Mouse (Mus musculus) ES-E14 (cell line): ENCODE measurements around the gene Ctrl. TPM values are rescaled to one million over a fixed set of nuclear protein-coding genes. Genes with fewer than 3 reads are reported as not detected.

Experiments used
- DNase-seq: peaks from one replicate; pipeline ENCODE4 v3.0.0-alpha.2; 2013; ENCODE audit warnings: low read depth, low spot score
- H3K27ac ChIP-seq: 2 replicates; pipeline ENCODE4 v1.5.1; 2012; ENCODE audit warnings: low read depth, mild to moderate bottlenecking, low read length, moderate library complexity, mixed read lengths; ENCODE audit not compliant: poor library complexity, insufficient read depth, severe bottlenecking
- H3K36me3 ChIP-seq: 2 replicates; pipeline ENCODE4 v1.6.1; 2012; ENCODE audit warnings: mild to moderate bottlenecking, low read length, moderate library complexity, mixed read lengths; ENCODE audit not compliant: control insufficient read depth, poor library complexity, insufficient read depth, severe bottlenecking
- H3K4me1 ChIP-seq, 2 experiments: fragments of 150-350 bp in 1 of 2; sonication (generic) in 1 of 2; 2 replicates each; pipeline ENCODE4 v1.6.1; 2012; ENCODE audit warnings: low read length in 2 of 2, mild to moderate bottlenecking in 1 of 2, mixed read lengths in 1 of 2; ENCODE audit not compliant: control insufficient read depth in 2 of 2, insufficient read depth in 2 of 2, poor library complexity in 1 of 2
- H3K4me3 ChIP-seq, 2 experiments: fragments of 150-350 bp in 1 of 2; sonication (generic) in 1 of 2; 2 replicates each; pipeline ENCODE4 v1.5.1; 2012; ENCODE audit warnings: low read length in 2 of 2, low read depth in 1 of 2, mild to moderate bottlenecking in 1 of 2, mixed read lengths in 1 of 2; ENCODE audit not compliant: insufficient read depth in 1 of 2, poor library complexity in 1 of 2, severe bottlenecking in 1 of 2
- H3K9ac ChIP-seq: 2 replicates; pipeline ENCODE4 v1.6.1; 2012; ENCODE audit warnings: low read depth, mild to moderate bottlenecking, low read length, mixed read lengths; ENCODE audit not compliant: poor library complexity, insufficient read depth, severe bottlenecking
- H3K9me3 ChIP-seq: fragments of 150-350 bp; sonication (generic); 2 replicates; pipeline ENCODE4 v1.6.1; 2012; ENCODE audit warnings: low read depth, mild to moderate bottlenecking, low read length; ENCODE audit not compliant: control insufficient read depth, insufficient read depth
- CHD2 ChIP-seq: IDR thresholded peaks from 2 replicates; pipeline ENCODE4 v1.6.1; 2014; ENCODE audit warnings: mild to moderate bottlenecking, low read depth, low read length, inconsistent platforms
- HCFC1 ChIP-seq: IDR thresholded peaks from 2 replicates; pipeline ENCODE4 v1.6.1; 2012; ENCODE audit warnings: low read length, inconsistent platforms, borderline replicate concordance; ENCODE audit not compliant: insufficient read depth
- MAFK ChIP-seq: IDR thresholded peaks from 2 replicates; pipeline ENCODE4 v1.6.1; 2014; ENCODE audit warnings: mild to moderate bottlenecking, low read depth, low read length, inconsistent platforms; ENCODE audit not compliant: insufficient read depth
- ZC3H11A ChIP-seq: IDR thresholded peaks from 2 replicates; pipeline ENCODE4 v1.6.1; 2012; ENCODE audit warnings: low read depth, mild to moderate bottlenecking, inconsistent platforms, low read length, borderline replicate concordance
- ZNF384 ChIP-seq: IDR thresholded peaks from 2 replicates; pipeline ENCODE4 v1.6.1; 2012; ENCODE audit warnings: low read depth, low read length, inconsistent platforms
- in situ Hi-C, 2 experiments: fragments of 600-800 bp; cut with MboI; formaldehyde crosslinking; loops; one replicate each; pipeline ENCODE4 v1.15.1; 2025; ENCODE audit warnings: low sequenced_read_pairs in 2 of 2, inconsistent platforms in 1 of 2; ENCODE audit not compliant: unreplicated experiment in 2 of 2
- total RNA-seq: library from RNA; depleted of rRNA; stranded (reverse); fragments of 300-350 nt; gene quantifications from 2 replicates; pipeline ENCODE4 v1.2.3, GENCODE M21; 2012

Gene Ctrl
- total RNA-seq, 1 experiment = 3.6 TPM

DNA sequence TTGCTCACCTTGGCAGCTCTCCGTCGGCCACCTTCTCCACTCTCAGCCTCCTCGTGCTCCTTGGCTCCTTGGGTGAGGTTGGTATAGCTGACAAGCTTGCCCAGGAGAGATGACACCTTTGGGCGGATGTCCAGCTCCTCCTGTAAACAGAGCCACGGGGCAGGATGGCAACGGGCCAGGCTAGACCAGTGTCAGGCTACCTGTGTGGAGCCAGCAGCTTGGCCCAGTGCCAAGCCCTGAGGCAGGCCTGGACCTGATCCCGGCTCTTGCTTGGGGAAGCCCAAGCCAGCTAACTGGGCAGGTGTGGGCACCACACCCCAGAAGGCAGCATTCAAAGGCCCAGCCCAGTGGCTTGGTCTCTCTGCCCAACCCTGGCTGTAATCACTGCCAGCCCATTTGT, 25.7 kb upstream of the Ctrl start:
- no peak for TF ChIP-seq CHD2
- peaks cover 13 to 31% of the 10 kb centered on the region in 2 experiments; a peak in 3 of 4 replicates for H3K4me1 ChIP-seq
- in situ Hi-C loops = no loop called here
- no peak overlapping the region for H3K4me3 ChIP-seq
- peaks cover 22% of the 10 kb centered on the region for H3K36me3 ChIP-seq
- no peak overlapping the region for H3K27ac ChIP-seq
- H3K9me3 ChIP-seq = no peaks in the 10 kb centered on the region
- no peak overlapping the region for H3K9ac ChIP-seq
- no peak for DNase-seq

DNA sequence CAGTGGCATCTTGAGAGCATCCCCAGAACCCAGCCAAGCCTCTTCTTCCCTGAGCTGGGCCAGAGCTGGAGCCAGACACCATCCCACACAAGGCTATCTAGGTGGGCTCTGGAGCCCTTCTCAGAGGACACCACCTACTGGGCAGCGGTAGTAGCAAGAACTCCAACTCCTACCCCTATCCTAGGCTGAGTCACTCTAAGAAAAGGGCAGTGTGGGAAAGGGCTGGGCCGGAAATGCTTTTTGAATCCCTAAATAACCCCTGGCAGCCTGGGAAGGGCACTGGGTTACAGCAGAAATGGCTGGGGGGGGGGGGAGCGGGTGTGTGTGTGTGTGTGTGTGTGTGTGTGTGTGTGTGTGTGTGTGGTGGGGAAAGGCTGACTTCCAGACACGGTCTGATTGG, 24.2 kb upstream of the Ctrl start:
- no peak for DNase-seq
- no peak overlapping the region for H3K9ac ChIP-seq
- H3K36me3 ChIP-seq = peaks cover 30% of the 10 kb centered on the region
- TF ChIP-seq MAFK (no peak), ZC3H11A (no peak), ZNF384 (no peak), CHD2 (no peak), HCFC1 (no peak)
- peaks cover 9 to 16% of the 10 kb centered on the region in 2 experiments; a peak in 3 of 4 replicates for H3K4me1 ChIP-seq
- H3K9me3 ChIP-seq = no peaks in the 10 kb centered on the region
- H3K27ac ChIP-seq = no peak overlapping the region
- no peak overlapping the region for H3K4me3 ChIP-seq
- in situ Hi-C loops = no loop called here

DNA sequence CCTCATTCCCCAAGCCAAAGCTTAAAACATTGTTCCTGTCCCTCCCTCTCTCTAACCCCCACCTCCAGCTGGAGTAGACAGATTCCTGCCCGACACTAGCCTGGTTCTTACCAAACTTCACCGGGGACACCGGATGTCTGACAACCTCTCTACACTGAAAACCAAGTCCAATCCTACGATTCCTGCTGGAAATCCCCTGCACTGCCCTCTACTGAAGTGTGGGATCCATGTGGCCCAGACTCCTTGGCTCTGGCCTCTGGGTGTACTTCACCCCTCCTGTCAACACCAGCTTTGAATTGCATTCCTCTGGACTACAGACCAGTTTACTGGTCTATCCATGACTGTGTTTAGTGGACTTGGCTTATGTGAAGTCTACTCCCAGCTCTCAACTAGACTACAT, 22.9 kb upstream of the Ctrl start:
- peaks cover 36% of the 10 kb centered on the region for H3K36me3 ChIP-seq
- in situ Hi-C loops = no loop called here
- no peak for TF ChIP-seq ZNF384
- no peak overlapping the region for H3K9ac ChIP-seq
- H3K9me3 ChIP-seq = no peaks in the 10 kb centered on the region
- no peak overlapping the region for H3K4me3 ChIP-seq
- peaks cover 0 to 6% of the 10 kb centered on the region in 2 experiments; a peak in 1 of 4 replicates for H3K4me1 ChIP-seq
- H3K27ac ChIP-seq = no peak overlapping the region; the same call in 1 of the 2 replicates
- DNase-seq = no peak

DNA sequence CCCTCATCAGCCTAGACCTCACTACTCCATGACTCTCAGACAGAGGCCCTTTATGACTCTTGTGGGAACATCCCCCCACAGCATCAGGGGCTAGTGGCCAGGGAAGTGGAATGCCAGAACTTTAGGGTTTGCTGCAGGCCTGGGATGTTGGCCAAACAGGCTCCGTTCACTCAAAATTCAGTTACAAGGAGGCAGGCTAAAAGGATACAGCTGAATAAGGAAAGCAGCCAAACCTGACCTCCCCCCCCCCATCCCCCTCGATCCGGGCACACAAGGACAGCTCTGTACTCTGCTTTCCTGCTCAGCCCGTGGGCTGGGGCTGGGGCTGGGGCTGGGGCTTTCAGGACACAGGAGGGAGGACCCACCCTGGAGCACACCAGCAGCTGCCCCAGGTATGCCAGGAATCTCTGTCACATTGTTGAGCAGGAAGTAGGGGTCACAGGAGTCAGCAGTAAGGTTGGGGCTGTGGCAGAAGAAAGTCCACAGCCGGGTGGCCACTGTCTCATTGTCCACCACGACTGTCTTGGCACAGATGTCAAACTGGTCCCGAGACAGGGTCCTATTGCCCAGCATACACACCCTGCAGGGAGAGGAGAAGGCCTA, 17.5 kb upstream of the Ctrl start:
- Histone ChIP-seq H3K36me3 (peaks cover 71% of the 10 kb centered on the region), H3K4me3 (no peak overlapping the region), H3K9ac (no peak overlapping the region), H3K4me1 (no peaks in the 10 kb centered on the region), H3K9me3 (no peaks in the 10 kb centered on the region), H3K27ac (no peak overlapping the region; the same call in 1 of the 2 replicates)
- DNase-seq = no peak
- in situ Hi-C loops = no loop called here
- TF ChIP-seq CHD2 = no peak
- TF ChIP-seq ZNF384 = no peak
- no peak for TF ChIP-seq HCFC1
- no peak for TF ChIP-seq ZC3H11A
- TF ChIP-seq MAFK = no peak

DNA sequence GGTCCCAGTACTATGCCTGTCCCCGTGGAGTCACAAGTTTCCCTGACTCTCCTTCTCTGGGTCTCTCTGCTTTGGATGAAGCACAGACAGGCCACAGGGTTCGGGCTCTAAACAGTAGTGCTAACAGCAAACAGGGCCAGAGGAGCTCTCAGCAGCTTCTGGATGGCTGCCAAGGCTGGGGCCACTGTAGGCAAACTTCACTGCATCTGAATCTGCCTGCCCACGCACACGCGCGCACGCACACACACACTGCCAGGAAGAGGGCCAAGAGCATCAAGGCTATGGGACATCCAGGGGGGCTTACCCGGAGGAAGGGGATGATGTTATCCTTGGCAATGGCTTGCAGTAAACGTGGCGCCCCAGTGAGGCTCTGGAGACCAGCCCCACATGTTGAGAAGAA, 15.7 kb upstream of the Ctrl start:
- TF ChIP-seq MAFK (no peak), ZNF384 (no peak), HCFC1 (no peak), ZC3H11A (no peak), CHD2 (no peak)
- no peak for DNase-seq
- H3K9ac ChIP-seq = no peak overlapping the region
- H3K4me3 ChIP-seq = no peak overlapping the region
- in situ Hi-C loops = no loop called here
- no peaks in the 10 kb centered on the region for H3K4me1 ChIP-seq
- H3K27ac ChIP-seq = no peak overlapping the region
- H3K9me3 ChIP-seq = no peaks in the 10 kb centered on the region
- H3K36me3 ChIP-seq = peaks cover 82% of the 10 kb centered on the region
